Mouse (Mus musculus) T-helper 2 cell (primary cell): Measurements from ENCODE around the gene Svopl.

Experiments
- in situ Hi-C: fragments of 300-600 bp; cut with MboI, MseI; formaldehyde crosslinking; loops from one replicate; pipeline ENCODE4 v1.15.1; 2025; ENCODE audit warnings: high pct_unique_total_duplicates

The Svopl gene

DNA sequence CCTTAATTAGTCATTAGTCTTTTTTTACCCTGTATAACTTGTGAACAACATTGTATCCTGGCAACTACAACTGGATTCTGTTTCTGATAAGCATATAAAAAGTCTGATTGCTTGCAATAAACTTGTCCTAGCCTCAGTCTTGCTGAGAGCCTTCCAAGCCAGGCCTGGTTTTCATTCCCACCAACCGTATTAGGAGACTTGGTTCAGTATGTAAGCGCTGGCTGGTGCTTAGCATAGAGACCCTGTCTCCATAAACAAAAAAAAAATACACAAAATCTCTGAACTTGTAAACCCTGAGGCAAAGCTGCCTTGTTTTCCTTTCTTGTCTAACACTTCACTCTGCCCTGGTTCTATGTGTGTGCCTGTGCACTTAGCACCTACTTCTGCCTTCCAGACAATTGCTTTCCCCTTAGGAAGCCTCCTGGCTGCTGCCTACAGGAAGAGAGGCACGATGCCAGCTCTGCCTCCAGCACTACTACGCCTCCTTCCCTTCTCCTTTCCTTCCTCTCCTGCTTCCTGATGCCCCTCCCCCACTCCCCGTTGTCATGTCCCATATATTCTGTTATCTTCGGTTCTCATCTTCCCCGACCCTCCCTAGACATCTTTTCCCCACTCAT, 14.8 kb downstream of the Svopl start:
- in situ Hi-C loops = no loop called here

DNA sequence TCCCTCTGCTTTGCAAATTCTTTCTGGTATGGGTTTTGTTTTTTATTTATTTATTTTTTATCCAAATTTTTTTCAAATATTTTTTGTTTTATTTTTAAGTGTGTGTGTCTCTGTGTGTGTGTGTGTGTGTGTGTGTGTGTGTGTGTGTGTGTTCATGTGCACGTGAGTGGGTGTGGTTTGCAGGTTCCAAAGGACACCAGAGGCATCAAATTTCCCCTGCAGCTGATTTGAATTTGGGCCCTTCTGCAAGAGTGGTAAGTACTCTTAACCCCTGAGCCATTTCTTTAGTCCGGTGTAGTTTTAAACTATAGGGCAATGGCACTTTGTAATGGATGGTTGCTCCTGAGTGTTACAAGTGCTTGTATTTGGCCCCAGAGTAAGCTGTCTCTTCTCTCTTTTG, 18.6 kb downstream of the Svopl start:
- in situ Hi-C loops = no loop called here

DNA sequence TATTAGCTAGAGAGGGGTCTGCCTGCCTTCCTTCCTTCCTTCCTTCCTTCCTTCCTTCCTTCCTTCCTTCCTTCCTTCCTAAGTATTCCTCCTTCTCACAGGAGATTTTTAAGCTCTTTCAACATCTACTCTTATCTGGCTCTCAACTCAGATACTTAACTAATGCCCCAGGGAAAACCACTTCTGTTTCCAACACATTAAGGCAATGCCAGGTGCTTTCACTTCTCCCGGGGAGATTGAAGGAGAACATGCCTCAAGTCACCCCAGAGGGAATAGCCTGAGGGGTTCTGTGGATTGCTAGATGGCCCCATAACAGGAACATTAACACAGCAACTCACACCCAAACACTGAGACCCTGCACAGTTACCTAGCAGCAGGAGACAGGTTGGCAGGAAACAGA, 19.0 kb downstream of the Svopl start:
- in situ Hi-C loops = no loop called here

- in situ Hi-C loops = no loop called here
Observed at GRCm38 (mm10) chr6:38023284-38023683, 23.5 kb downstream of the Svopl start.

DNA sequence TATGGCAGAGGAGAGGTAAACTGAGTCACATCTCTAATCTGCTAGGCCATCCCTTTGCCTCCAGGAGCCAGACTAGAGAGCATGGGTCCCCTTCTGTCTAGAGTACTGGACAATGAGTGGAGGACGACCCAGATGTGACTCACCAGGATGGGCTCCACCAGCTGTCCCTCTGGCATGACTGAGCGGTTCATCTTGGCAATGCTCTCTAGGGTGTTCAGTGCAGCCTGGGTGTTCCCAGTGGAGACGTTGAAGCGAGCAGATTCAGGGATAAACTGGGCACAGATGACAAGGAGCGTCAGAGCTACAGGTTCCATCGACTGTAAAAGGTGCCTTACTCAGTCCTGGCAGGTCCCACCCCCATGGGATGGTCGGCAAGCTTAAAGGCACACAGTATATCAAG, 25.4 kb downstream of the Svopl start:
- in situ Hi-C loops = no loop called here

GRCm38 (mm10) chr6:38012829-38013228, 34.0 kb downstream of the Svopl start:
- in situ Hi-C loops = no loop called here

- in situ Hi-C loops = no loop called here
Observed at GRCm38 (mm10) chr6:38007459-38007858, 39.3 kb downstream of the Svopl start.

DNA sequence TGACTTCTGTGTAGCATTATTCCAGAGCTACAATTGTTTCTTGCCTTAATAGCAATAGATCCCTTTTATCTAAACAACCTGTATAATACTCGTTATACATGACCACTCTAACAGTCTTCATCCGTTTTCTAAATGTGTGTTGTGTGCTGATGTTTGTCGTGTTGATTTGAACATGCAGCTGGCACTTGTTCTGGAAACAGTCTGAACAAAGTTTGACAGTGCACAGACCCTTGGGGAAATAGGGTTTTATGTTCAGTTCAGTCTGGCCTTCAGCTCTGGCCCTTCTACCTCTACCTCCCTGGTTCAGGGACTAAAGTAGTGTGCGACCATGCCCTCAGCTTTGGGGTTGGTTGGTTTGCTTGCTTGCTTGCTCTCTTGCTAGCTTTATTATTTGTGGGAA, 79.4 kb downstream of the Svopl start:
- in situ Hi-C loops = no loop called here

GRCm38 (mm10) chr6:37951306-37951705, 95.5 kb downstream of the Svopl start:
- in situ Hi-C loops = no loop called here

DNA sequence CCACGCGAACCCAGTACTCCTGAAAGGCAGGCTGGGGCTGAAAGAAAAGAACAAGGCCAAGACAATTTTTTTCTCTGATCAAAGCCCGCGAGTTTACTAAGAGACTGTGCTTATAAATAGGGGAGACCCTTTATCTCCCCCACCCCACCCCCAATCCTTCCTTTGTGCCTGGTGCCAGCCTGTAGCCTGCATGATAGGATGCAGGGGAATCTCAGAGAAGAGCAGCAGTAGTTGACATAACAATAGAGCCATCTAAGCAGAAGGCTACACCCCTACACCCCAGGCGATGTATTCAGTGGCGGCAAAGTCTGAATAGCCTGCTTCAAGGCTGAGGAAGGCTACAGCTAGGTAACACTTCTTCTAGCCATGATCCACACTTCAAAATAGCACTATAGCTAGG, 110.3 kb downstream of the Svopl start:
- in situ Hi-C loops = no loop called here
